Mouse (Mus musculus): ENCODE results near the gene Dcaf10. TPM values are rescaled to one million over a fixed set of nuclear protein-coding genes. Genes with fewer than 3 reads are reported as not detected.

Dcaf10 gene
- polyA plus RNA-seq, 1 experiment from 2014 or later: 11.9 TPM

DNA sequence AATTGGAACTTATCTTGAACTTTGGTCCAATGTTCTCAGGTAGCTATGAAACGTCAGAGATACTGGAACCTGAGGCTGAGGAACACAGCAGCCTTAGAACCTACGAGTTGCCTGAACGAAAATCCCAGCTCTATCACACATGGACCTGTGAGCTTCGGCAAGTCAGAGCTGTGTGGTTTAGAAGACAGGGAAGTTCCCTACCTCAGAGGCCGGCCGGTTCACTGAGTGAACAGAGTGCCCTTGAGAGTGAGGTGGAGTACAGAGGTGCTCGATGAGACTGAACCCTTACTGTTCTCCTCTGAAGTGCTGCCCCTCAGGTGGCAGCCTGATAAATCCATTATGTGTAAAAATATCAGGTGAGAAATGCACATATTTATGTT, 61.6 kb downstream of the Dcaf10 start:
- H3K4me3 ChIP-seq (replicated peaks; ENCODE audit: low read length): no peak overlapping the region
- no peak for ATAC-seq (ENCODE audit: low FRiP score)
- H3K27me3 ChIP-seq (ENCODE audit: control insufficient read depth, insufficient read depth, low read length): no peaks in the 10 kb centered on the region
- no peak overlapping the region for H3K27ac ChIP-seq
- H3K9ac ChIP-seq: no peak overlapping the region
- H3K36me3 ChIP-seq (replicated peaks; ENCODE audit: control insufficient read depth, insufficient read depth): peaks cover 61% of the 10 kb centered on the region
- H3K9me3 ChIP-seq (ENCODE audit: control insufficient read depth, low read length): no peaks in the 10 kb centered on the region
- no peak overlapping the region for H3K4me2 ChIP-seq (replicated peaks)
- H3K4me1 ChIP-seq (replicated peaks; ENCODE audit: control insufficient read depth, insufficient read depth, low read length): peaks cover 17% of the 10 kb centered on the region
- 93% methylated on average over 7 of the region's 7 CpGs for WGBS
- DNase-seq (ENCODE audit: low spot score): no peak

- ATAC-seq (ENCODE audit: low FRiP score) (no peak), DNase-seq (ENCODE audit: low spot score) (no peak)
- Histone ChIP-seq H3K4me2 (replicated peaks) (no peak overlapping the region), H3K27me3 (ENCODE audit: control insufficient read depth, insufficient read depth, low read length) (no peaks in the 10 kb centered on the region), H3K4me1 (replicated peaks; ENCODE audit: control insufficient read depth, insufficient read depth, low read length) (peaks cover 17% of the 10 kb centered on the region), H3K9me3 (ENCODE audit: control insufficient read depth, low read length) (no peaks in the 10 kb centered on the region), H3K9ac (no peak overlapping the region), H3K27ac (no peak overlapping the region), H3K36me3 (replicated peaks; ENCODE audit: control insufficient read depth, insufficient read depth) (peaks cover 55% of the 10 kb centered on the region), H3K4me3 (replicated peaks; ENCODE audit: low read length) (no peak overlapping the region)
- 95% methylated on average over 7 of the region's 7 CpGs for WGBS
Observed at GRCm38 (mm10) chr4:45404086-45404485, 62.2 kb downstream of the Dcaf10 start.

DNA sequence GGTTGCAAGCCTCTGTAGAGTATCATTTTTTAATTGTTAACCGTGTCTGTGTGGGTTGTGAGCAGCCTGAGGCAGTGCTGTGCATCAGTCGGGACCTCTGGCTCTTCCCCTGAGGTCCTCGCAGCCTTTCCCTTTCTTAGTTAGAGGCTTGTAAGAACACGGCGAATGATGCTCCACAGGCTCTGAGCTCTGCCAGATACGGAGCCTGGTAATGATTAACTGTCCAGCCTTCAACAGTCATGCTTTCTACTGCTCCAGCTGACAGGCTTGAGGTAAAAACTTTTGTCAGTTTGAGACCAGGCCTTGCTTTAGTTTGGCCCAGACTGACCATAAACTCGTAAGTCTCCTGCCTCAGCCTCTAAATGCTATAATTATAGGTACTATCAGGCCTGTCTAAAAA, 63.4 kb downstream of the Dcaf10 start:
- no peak overlapping the region for H3K9ac ChIP-seq
- peaks cover 17% of the 10 kb centered on the region for H3K4me1 ChIP-seq (replicated peaks; ENCODE audit: control insufficient read depth, insufficient read depth, low read length)
- H3K9me3 ChIP-seq (ENCODE audit: control insufficient read depth, low read length): no peaks in the 10 kb centered on the region
- ATAC-seq (ENCODE audit: low FRiP score): no peak
- WGBS: 52% methylated on average over 7 of the region's 7 CpGs
- H3K4me3 ChIP-seq (replicated peaks; ENCODE audit: low read length): no peak overlapping the region
- no peaks in the 10 kb centered on the region for H3K27me3 ChIP-seq (ENCODE audit: control insufficient read depth, insufficient read depth, low read length)
- no peak overlapping the region for H3K27ac ChIP-seq
- DNase-seq (ENCODE audit: low spot score): no peak
- H3K36me3 ChIP-seq (replicated peaks; ENCODE audit: control insufficient read depth, insufficient read depth): peaks cover 42% of the 10 kb centered on the region
- H3K4me2 ChIP-seq (replicated peaks): no peak overlapping the region

DNA sequence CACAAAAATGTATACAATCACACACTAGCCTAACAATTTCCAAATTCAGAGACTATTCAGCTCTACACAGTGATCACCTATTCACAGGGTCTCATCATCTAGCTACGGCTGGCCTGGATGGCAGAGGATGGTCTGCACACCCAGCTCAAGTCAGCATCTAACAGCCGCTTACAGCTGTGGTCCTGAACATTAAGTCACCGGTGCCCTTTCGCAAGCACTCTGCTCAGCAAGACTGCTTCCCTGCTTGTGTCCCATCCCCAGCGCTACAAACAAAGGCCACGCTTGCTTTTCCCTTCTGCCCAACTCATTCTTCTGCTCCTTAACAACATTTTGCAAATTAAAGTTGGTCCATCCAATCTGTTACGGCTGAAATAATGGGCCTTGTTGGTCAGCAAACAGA, 64.5 kb downstream of the Dcaf10 start:
- Histone ChIP-seq H3K4me2 (replicated peaks) (peak overlapping the region; percentile 86), H3K9me3 (ENCODE audit: control insufficient read depth, low read length) (no peaks in the 10 kb centered on the region), H3K27me3 (ENCODE audit: control insufficient read depth, insufficient read depth, low read length) (no peaks in the 10 kb centered on the region), H3K27ac (no peak overlapping the region), H3K4me3 (replicated peaks; ENCODE audit: low read length) (0 out of 2 replicates have a peak overlapping the region, but pooled peaks have one; percentile 99), H3K9ac (peak overlapping the region; percentile 98), H3K4me1 (replicated peaks; ENCODE audit: control insufficient read depth, insufficient read depth, low read length) (peaks cover 17% of the 10 kb centered on the region), H3K36me3 (replicated peaks; ENCODE audit: control insufficient read depth, insufficient read depth) (peaks cover 32% of the 10 kb centered on the region)
- no peak for ATAC-seq (ENCODE audit: low FRiP score)
- 55% methylated on average over 7 of the region's 7 CpGs for WGBS
- DNase-seq (ENCODE audit: low spot score): no peak

GRCm38 (mm10) chr4:45407001-45407702, 65.3 kb downstream of the Dcaf10 start:
- peaks cover 25% of the 10 kb centered on the region for H3K36me3 ChIP-seq (replicated peaks; ENCODE audit: control insufficient read depth, insufficient read depth)
- no peaks in the 10 kb centered on the region for H3K9me3 ChIP-seq (ENCODE audit: control insufficient read depth, low read length)
- DNase-seq (ENCODE audit: low spot score) (no peak), ATAC-seq (ENCODE audit: low FRiP score) (no peak)
- H3K27ac ChIP-seq: no peak overlapping the region
- H3K9ac ChIP-seq: peak overlapping the region; percentile 98
- 68% methylated on average over 5 of the region's 5 CpGs for WGBS
- H3K4me1 ChIP-seq (replicated peaks; ENCODE audit: control insufficient read depth, insufficient read depth, low read length): peaks cover 17% of the 10 kb centered on the region
- H3K4me2 ChIP-seq (replicated peaks): peak overlapping the region; percentile 86
- H3K27me3 ChIP-seq (ENCODE audit: control insufficient read depth, insufficient read depth, low read length): no peaks in the 10 kb centered on the region
- H3K4me3 ChIP-seq (replicated peaks; ENCODE audit: low read length): peak overlapping the region; percentile 99

GRCm38 (mm10) chr4:45407703-45408334, 65.9 kb downstream of the Dcaf10 start:
- DNase-seq (ENCODE audit: low spot score) (no peak), ATAC-seq (ENCODE audit: low FRiP score) (no peak)
- WGBS: 1% methylated on average over 19 of the region's 19 CpGs
- Histone ChIP-seq H3K9ac (peak overlapping the region; percentile 98), H3K36me3 (replicated peaks; ENCODE audit: control insufficient read depth, insufficient read depth) (peaks cover 18% of the 10 kb centered on the region), H3K27me3 (ENCODE audit: control insufficient read depth, insufficient read depth, low read length) (no peaks in the 10 kb centered on the region), H3K9me3 (ENCODE audit: control insufficient read depth, low read length) (no peaks in the 10 kb centered on the region), H3K4me3 (replicated peaks; ENCODE audit: low read length) (peak overlapping the region; percentile 99), H3K27ac (peak overlapping the region; percentile 86), H3K4me2 (replicated peaks) (peak overlapping the region; percentile 86), H3K4me1 (replicated peaks; ENCODE audit: control insufficient read depth, insufficient read depth, low read length) (peaks cover 17% of the 10 kb centered on the region)

DNA sequence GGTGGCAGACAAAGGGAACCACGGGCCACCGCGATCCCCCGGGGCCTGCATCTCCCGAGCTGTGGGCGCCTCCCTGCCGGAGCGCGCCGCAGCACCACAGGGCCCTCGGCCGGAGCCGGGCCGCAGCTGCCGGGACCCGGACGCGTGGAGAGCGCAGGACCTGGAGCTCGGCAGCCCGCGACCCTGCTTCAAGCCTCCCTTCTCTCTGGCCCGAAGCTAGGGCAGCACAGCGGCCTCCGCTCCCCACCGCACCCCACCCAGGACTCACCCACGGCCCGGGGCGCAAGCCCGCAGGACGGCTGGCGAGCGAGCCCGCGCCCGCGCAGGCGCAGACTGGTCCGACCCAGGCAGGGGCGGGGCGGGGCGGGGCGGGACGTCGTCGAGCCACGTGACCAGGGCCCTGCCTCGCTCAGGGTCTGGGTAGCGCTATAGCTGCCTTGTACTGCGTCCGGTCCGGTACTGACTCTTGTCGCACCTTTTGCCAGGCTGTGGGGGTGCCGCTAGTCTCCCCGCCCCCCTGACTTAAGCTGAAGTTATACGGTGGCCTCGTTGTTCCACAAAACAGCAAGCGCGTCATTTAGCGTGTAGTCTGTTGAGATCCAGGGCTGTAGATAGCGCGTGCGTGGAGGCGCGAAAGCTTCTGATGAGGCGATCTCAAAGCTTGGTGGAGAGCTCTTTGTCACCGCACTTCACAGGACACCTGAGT, 66.7 kb downstream of the Dcaf10 start, which contains the start of gene Slc25a51:
Gene Slc25a51 (minus strand): TSS at position 340 of the 706 bp plus-strand sequence.
- H3K9ac ChIP-seq: peak within 1 kb of the TSS; percentile 98
- peak within 1 kb of the TSS; percentile 86 for H3K4me2 ChIP-seq (replicated peaks)
- peak; percentile 97 for ATAC-seq (ENCODE audit: low FRiP score)
- no peaks in the 10 kb centered on the region for H3K9me3 ChIP-seq (ENCODE audit: control insufficient read depth, low read length)
- H3K36me3 ChIP-seq (replicated peaks; ENCODE audit: control insufficient read depth, insufficient read depth): peaks cover 10% of the 10 kb centered on the region
- H3K27me3 ChIP-seq (ENCODE audit: control insufficient read depth, insufficient read depth, low read length): no peaks in the 10 kb centered on the region
- H3K27ac ChIP-seq: peak within 1 kb of the TSS; percentile 86
- peak within 1 kb of the TSS; percentile 99 for H3K4me3 ChIP-seq (replicated peaks; ENCODE audit: low read length)
- DNase-seq (ENCODE audit: low spot score): peak; percentile 92
- H3K4me1 ChIP-seq (replicated peaks; ENCODE audit: control insufficient read depth, insufficient read depth, low read length): peaks cover 17% of the 10 kb centered on the region
- WGBS: under 1% methylated on average over 64 of the region's 67 CpGs

DNA sequence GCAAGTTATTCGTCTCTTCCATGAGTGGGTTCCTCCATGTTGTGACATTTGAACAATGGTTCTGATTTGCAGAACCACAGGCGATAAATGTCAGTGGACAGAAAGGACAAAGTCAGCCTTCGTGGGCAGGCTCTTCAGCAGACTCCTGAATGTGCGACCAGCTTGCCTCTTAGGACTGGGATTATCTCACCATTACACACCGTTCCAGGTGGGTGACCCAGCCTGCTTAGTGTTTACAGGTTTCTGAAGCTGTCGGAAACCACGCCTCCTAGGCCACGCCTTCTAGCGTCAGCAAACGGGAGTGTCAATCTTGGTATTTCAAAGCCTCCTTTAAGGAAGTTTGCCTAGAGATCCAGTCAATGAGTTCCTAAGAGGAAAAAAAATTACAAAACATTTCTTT, 67.4 kb downstream of the Dcaf10 start:
- Histone ChIP-seq H3K27ac (peak overlapping the region; percentile 86), H3K4me3 (replicated peaks; ENCODE audit: low read length) (peak overlapping the region; percentile 99), H3K4me2 (replicated peaks) (peak overlapping the region; percentile 86), H3K9me3 (ENCODE audit: control insufficient read depth, low read length) (no peaks in the 10 kb centered on the region), H3K9ac (peak overlapping the region; percentile 98), H3K36me3 (replicated peaks; ENCODE audit: control insufficient read depth, insufficient read depth) (peaks cover 4% of the 10 kb centered on the region), H3K4me1 (replicated peaks; ENCODE audit: control insufficient read depth, insufficient read depth, low read length) (peaks cover 17% of the 10 kb centered on the region), H3K27me3 (ENCODE audit: control insufficient read depth, insufficient read depth, low read length) (no peaks in the 10 kb centered on the region)
- DNase-seq (ENCODE audit: low spot score): peak; percentile 78
- WGBS: 2% methylated on average over 10 of the region's 10 CpGs
- no peak; the same call in 1 of the 2 replicates for ATAC-seq (ENCODE audit: low FRiP score)

DNA sequence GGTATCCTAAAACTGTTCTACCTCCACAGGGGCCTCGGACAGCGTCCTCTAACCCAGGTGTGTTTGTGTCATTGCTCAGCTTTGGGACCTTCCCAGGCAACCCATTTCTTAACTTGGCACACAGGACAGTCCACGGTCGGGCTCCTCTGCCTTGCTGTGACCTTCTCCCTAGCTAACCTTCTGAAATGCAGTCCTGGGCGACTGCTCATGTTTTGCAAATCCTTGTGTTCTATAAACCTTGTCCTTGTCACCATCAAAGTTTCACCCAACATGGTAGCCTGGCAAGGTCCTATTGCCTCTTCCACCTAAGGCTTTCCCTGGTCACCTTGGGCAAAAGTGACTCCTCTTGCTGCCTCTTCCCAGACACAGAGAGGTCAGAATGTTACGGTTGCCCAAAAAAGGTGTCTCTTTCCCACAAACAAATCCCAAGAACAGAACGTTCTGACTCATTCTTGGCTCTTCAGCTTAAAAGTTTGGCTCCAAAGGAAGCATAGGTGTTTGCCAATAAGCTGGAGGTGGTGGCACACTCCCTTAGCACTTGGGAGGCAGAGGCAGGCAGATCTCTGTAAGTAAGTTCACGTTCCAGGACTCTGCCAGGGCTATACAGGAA, 69.4 kb downstream of the Dcaf10 start:
- DNase-seq (ENCODE audit: low spot score) (no peak), ATAC-seq (ENCODE audit: low FRiP score) (no peak)
- no peak overlapping the region for H3K4me2 ChIP-seq (replicated peaks)
- no peaks in the 10 kb centered on the region for H3K36me3 ChIP-seq (replicated peaks; ENCODE audit: control insufficient read depth, insufficient read depth)
- H3K9ac ChIP-seq: no peak overlapping the region
- no peak overlapping the region for H3K27ac ChIP-seq
- no peaks in the 10 kb centered on the region for H3K9me3 ChIP-seq (ENCODE audit: control insufficient read depth, low read length)
- peaks cover 14% of the 10 kb centered on the region for H3K4me1 ChIP-seq (replicated peaks; ENCODE audit: control insufficient read depth, insufficient read depth, low read length)
- H3K4me3 ChIP-seq (replicated peaks; ENCODE audit: low read length): no peak overlapping the region
- 89% methylated on average over 8 of the region's 8 CpGs for WGBS
- no peaks in the 10 kb centered on the region for H3K27me3 ChIP-seq (ENCODE audit: control insufficient read depth, insufficient read depth, low read length)

All from hindbrain, embryonic 14.5 days (tissue).